Mouse (Mus musculus) kidney, postnatal 36 days (tissue): ENCODE measurements around the gene Polr2l.

ENCODE experiments used
- DNase-seq, 2 experiments: peaks; one replicate each; pipeline ENCODE4 v3.0.0; 2021 to 2022; ENCODE audit warnings: mixed read lengths in 2 of 2

The Polr2l gene

GRCm38 (mm10) chr7:141431434-141432185, 43.3 kb downstream of the Polr2l start:
- no peak for DNase-seq

GRCm38 (mm10) chr7:141430585-141431240, 44.2 kb downstream of the Polr2l start:
- no peak for DNase-seq

- DNase-seq = no peak
Observed at GRCm38 (mm10) chr7:141429840-141430584, 44.9 kb downstream of the Polr2l start.

DNA sequence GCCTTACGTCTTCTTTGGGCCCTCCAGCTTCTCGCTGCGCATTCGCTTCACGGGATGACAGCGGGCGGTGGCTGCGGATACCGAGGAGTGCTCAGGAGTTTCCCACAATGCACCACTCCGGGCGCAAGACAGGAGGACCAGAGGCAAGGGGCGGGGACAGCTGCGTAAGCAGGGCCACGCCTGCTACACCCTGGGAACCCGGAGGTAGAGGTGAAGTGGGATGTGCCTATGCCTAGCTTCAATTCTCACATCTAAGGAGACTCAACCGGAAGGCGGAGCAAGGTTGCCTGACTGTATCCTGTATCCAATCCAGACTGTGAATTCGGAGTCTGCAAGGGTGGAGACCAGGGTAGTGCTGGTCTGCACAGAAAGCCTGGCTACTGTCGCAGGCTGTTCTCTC, 45.6 kb downstream of the Polr2l start, which contains the start of gene Cend1:
Gene Cend1 (minus strand): TSS at position 182 of the 400 bp plus-strand sequence.
- peak; percentile 61 to 76 for DNase-seq

DNA sequence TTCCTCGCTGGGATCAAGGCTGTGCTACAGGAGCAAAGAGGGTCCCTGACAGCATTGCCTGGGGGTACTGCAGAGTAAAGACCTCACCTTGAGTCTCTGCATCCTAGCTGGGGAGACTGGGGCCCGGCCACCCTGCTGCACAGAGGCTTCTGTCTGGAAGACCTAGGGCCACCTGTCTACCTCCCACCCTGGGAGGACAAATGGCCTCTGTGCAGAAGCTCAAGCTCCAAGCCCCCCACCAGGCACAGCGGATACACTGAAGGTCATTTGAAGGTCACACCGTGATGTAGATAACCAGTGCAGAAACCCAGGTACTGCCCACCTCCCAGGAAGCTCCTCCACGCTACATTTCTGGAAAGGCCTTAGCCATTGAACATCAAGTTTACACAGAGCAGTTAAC, 46.2 kb downstream of the Polr2l start:
- DNase-seq = no peak

GRCm38 (mm10) chr7:141426948-141427730, 47.8 kb downstream of the Polr2l start:
- no peak for DNase-seq

DNA sequence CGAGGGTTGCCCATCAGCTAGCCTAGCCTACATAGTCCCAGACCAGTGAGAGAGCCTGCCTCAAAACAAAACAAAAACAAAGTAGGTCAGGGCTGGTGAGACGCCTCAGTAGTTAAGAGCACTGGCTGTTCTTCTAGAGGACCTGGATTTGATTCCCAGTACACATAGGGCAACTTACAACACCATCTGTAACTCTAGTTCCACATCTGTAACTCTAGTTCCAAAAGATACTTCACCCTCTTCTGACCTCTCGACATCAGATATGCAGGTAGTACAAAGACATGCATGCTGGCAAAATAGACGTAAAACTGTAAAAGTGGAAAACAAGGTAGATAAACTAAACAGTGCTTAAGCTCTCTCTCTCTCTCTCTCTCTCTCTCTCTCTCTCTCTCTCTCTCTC, 51.1 kb downstream of the Polr2l start:
- DNase-seq = no peak
